Mouse (Mus musculus) liver, embryonic 14.5 days (tissue): ENCODE results near the gene Acer3. TPM values are rescaled to one million over a fixed set of nuclear protein-coding genes. Genes with fewer than 3 reads are reported as not detected.

Experiments used
- ATAC-seq: fragments of 200-750 bp; cut with Nextera tagmentation; 2 replicates; pipeline ENCODE4 v1.8.0; 2017; ENCODE audit warnings: moderate number of reproducible peaks, mild to moderate bottlenecking, moderate library complexity; ENCODE audit not compliant: insufficient read depth
- DNase-seq, 3 experiments: peaks; one replicate each; pipeline ENCODE4 v3.0.0-alpha.2; 2012 to 2013; ENCODE audit warnings: low read depth in 3 of 3, low spot score in 3 of 3
- H3K27ac ChIP-seq: fragments of 300-500 bp; sonication (generic); 2 replicates; pipeline ENCODE4 v1.5.1; 2014; ENCODE audit warnings: moderate library complexity, mild to moderate bottlenecking, control low read depth, inconsistent platforms
- H3K27me3 ChIP-seq: fragments of 300-500 bp; sonication (generic); 2 replicates; pipeline ENCODE4 v1.6.1; 2014; ENCODE audit warnings: mild to moderate bottlenecking, low read length, moderate library complexity; ENCODE audit not compliant: control insufficient read depth, insufficient read depth
- H3K36me3 ChIP-seq: fragments of 300-500 bp; sonication (generic); replicated peaks from 2 replicates; pipeline ENCODE4 v1.6.1; 2014; ENCODE audit warnings: low read depth; ENCODE audit not compliant: control insufficient read depth, insufficient read depth
- H3K4me1 ChIP-seq, 2 experiments: fragments of 200-500 bp in 1 of 2; fragments of 300-500 bp in 1 of 2; sonication (generic) in 1 of 2; replicated peaks; 2 replicates each; pipeline ENCODE4 v1.6.1; 2012 to 2014; ENCODE audit warnings: antibody characterized with exemption in 1 of 2, inconsistent platforms in 1 of 2, low read length in 1 of 2; ENCODE audit not compliant: control insufficient read depth in 2 of 2, insufficient read depth in 2 of 2
- H3K4me2 ChIP-seq: fragments of 300-500 bp; sonication (generic); 2 replicates; pipeline ENCODE4 v1.6.1; 2014; ENCODE audit warnings: low read depth, mild to moderate bottlenecking, control low read depth, moderate library complexity
- H3K4me3 ChIP-seq, 2 experiments: fragments of 200-500 bp in 1 of 2; fragments of 300-500 bp in 1 of 2; sonication (generic) in 1 of 2; 2 replicates each; pipeline ENCODE4 v1.5.1; 2012 to 2014; ENCODE audit warnings: low read depth in 2 of 2, low read length in 2 of 2, mild to moderate bottlenecking in 2 of 2, control low read depth in 1 of 2, inconsistent platforms in 1 of 2, moderate library complexity in 1 of 2; ENCODE audit not compliant: insufficient read depth in 1 of 2
- H3K9ac ChIP-seq: fragments of 300-500 bp; sonication (generic); replicated peaks from 2 replicates; pipeline ENCODE4 v1.6.1; 2014; ENCODE audit warnings: mild to moderate bottlenecking, control low read depth, moderate library complexity
- H3K9me3 ChIP-seq: fragments of 300-500 bp; sonication (generic); 2 replicates; pipeline ENCODE4 v1.6.1; 2016; ENCODE audit warnings: low read length, mixed read lengths; ENCODE audit not compliant: control insufficient read depth
- CTCF ChIP-seq: IDR thresholded peaks from 2 replicates; pipeline ENCODE4 v1.5.1; 2016; ENCODE audit warnings: antibody characterized with exemption, low read depth, control low read depth
- EP300 ChIP-seq: IDR thresholded peaks from 2 replicates; pipeline ENCODE4 v1.6.1; 2016; ENCODE audit warnings: antibody characterized with exemption, low read depth
- WGBS: fragments of 180-500 bp; shearing (Covaris S2); extraction: QIAGEN DNeasy Blood & Tissue Kit; methylation state at CpG from one replicate; pipeline ENCODE4 v1.1.7; 2014; ENCODE audit not compliant: insufficient replicate concordance; 5-methylcytosine and 5-hydroxymethylcytosine counted together
- polyA plus RNA-seq, 2 experiments: library from polyadenylated mRNA; depleted of rRNA in 1 of 2; stranded (reverse) in 1 of 2; unstranded in 1 of 2; fragments of >200 nt; fragmentation: Nextera tagmentation in 1 of 2; extraction: Ambion mirVana in 1 of 2; gene quantifications; 2 replicates each; pipeline versions ENCODE4 v1.2.1 to v1.2.3; 2012 to 2014

Gene Acer3
- polyA plus RNA-seq, 2 experiments, result 13.8 to 24.0 TPM

DNA sequence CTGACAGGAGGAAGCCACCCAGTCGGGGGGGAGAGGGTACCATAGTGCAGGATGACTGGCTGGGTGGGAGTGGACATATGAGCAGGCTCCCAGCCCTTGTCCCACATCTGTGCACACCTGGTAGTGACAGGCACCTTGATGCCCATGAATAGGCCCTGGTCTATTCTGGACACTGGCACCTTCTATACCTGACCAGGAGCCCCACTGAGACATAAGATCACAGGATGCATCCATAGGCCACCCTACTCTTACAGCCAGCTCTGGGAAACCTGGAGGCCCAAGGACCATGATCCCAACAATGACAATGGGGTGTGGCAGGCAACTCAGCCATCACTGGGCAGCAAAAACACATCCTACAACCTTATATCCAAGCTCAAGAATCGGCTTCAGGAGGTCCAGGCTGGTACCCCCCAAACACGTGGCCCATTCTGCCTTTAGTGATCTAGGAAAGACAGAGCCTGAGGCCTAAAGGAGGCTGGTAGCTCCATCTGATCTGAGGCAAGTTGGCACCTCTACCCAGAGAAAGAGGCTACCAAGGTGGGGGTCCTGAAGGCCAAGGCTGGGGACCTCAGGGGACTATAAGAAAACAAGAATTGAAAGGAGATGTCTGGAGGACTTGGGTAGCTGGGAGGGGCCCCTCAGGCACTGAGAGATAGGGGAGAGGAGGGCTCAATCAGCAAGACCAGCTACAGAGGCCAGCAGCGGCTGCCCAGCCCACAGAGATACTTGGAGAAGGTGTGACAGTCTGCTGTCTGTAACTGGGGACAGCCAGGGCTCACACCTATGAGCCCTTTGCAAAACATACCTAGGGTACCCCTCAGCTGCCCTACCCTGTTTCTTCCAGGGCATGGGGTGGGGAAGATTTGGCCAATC lies 145.9 kb downstream of the Acer3 start:
- Histone ChIP-seq H3K9ac (peak overlapping the region; percentile 88), H3K4me3 (peak overlapping the region; percentile 60 to 95), H3K27me3 (no peaks in the 10 kb centered on the region), H3K9me3 (no peaks in the 10 kb centered on the region), H3K4me1 (peaks cover 60 to 82% of the 10 kb centered on the region in 2 experiments), H3K27ac (peak overlapping the region; percentile 96), H3K36me3 (no peaks in the 10 kb centered on the region; the same call in 1 of the 2 replicates), H3K4me2 (peak overlapping the region; percentile 94)
- TF ChIP-seq EP300 (peak; percentile 87), CTCF (no peak)
- ATAC-seq, result peak; percentile 66
- 26% methylated on average over 4 of the region's 4 CpGs for WGBS
- DNase-seq, result peak; percentile 78 to 81 (median 79)

DNA sequence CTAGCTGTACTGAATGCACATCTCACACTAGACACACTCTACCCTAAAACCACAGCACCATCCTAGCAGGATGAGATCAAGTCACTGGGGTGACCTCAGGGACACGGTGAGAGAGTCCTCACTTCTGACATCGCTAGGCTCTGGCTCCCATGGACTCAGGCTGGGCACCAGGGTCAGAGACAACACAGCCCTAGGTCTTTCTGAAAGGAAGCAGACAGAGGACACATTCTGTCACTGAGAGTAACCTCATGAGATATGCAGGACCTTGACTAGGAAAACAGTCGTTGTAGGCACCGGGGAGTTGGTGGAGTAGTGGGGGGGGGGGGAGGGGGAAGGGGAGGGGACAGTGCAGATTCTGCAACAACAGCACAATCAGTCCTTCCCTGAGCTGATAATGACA lies 147.6 kb downstream of the Acer3 start:
- Histone ChIP-seq H3K4me3 (0 out of 4 replicates have a peak overlapping the region, but pooled peaks of 1 of the 2 experiments have one; percentile 14), H3K4me2 (peak overlapping the region; percentile 94), H3K9ac (peak overlapping the region; percentile 45), H3K9me3 (no peaks in the 10 kb centered on the region), H3K27ac (peak overlapping the region; percentile 96), H3K4me1 (peaks cover 65 to 79% of the 10 kb centered on the region in 2 experiments), H3K27me3 (no peaks in the 10 kb centered on the region), H3K36me3 (no peaks in the 10 kb centered on the region; the same call in 1 of the 2 replicates)
- DNase-seq, result no peak
- WGBS, result 18% methylated on average over 4 of the region's 4 CpGs
- TF ChIP-seq EP300, result no peak
- TF ChIP-seq CTCF, result no peak
- no peak for ATAC-seq

DNA sequence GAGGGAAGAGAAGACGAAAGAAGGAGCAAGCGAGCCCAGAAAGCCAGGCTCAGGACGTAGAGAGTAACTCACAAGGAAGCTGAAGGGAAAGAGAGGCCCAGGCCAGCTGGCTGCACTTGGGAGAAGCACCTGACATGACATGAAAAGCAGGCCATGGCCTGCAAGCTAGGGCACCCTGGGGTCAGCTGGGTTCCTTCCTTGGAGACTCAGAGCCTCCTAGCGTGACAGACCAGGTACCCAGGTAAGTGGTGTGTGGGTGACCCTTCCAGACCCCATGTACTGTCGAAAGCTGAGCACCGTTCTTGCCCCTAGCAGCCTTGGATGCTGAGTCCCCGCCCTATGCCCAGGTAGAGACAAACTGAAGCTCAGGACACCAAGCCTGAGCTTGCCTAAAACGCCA lies 148.3 kb downstream of the Acer3 start:
- Histone ChIP-seq H3K4me1 (peaks cover 65 to 78% of the 10 kb centered on the region in 2 experiments), H3K9ac (peak overlapping the region; percentile 19; the same call in 1 of the 2 replicates), H3K4me2 (no peak overlapping the region), H3K27me3 (no peaks in the 10 kb centered on the region), H3K4me3 (no peak overlapping the region), H3K9me3 (no peaks in the 10 kb centered on the region), H3K27ac (peak overlapping the region; percentile 96), H3K36me3 (no peaks in the 10 kb centered on the region; the same call in 1 of the 2 replicates)
- no peak for TF ChIP-seq CTCF
- TF ChIP-seq EP300, result no peak
- DNase-seq (no peak), ATAC-seq (no peak)
- WGBS, result 84% methylated on average over 8 of the region's 8 CpGs

DNA sequence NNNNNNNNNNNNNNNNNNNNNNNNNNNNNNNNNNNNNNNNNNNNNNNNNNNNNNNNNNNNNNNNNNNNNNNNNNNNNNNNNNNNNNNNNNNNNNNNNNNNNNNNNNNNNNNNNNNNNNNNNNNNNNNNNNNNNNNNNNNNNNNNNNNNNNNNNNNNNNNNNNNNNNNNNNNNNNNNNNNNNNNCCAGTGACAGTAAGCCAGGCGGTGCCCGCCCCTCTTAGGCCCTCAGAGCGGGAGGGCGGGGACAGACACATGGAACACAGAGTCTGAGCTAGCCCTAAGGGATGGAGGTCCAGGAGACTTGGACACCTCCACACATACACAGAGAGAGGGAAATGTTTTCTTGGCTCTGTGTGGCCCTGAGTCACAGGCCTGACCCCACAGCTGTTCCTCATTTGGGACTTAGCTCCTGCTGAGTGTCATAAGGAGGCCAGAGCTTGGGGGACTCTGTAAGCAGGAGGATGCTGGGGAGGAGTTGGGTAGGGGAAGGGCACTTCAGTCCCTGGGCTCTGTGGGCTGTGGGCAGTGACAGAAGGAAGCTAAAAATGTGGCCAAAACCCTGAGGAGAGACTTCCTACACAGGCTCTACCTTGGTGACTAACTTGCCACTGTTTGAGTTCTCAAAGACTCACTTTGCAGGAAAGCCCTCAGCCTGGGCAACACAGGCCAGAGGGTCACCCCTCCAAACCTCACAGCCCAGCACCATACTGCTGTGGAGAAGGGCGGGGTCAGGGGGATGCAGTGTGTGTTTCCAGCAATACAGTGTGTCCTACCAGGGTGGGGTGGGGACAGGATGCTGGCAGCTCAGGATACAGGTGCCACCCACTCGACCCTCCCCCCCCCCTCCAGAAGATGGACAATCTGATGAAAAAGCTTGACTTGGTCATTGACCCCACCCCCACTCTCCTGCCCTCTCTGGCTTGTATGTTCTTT lies 149.6 kb downstream of the Acer3 start:
- H3K27me3 ChIP-seq, result no peaks in the 10 kb centered on the region
- H3K4me3 ChIP-seq, result peak overlapping the region; percentile 39 to 52
- no peak; the same call in 1 of the 2 replicates for TF ChIP-seq EP300
- no peak for TF ChIP-seq CTCF
- 20% methylated on average over 6 of the region's 6 CpGs for WGBS
- DNase-seq (peak; percentile 72 to 77 (median 72)), ATAC-seq (peak; percentile 83)
- H3K9ac ChIP-seq, result peak overlapping the region; percentile 66
- peak overlapping the region; percentile 96 for H3K27ac ChIP-seq
- H3K4me2 ChIP-seq, result peak overlapping the region; percentile 85
- no peaks in the 10 kb centered on the region; the same call in 1 of the 2 replicates for H3K36me3 ChIP-seq
- H3K9me3 ChIP-seq, result no peaks in the 10 kb centered on the region
- peaks cover 65 to 68% of the 10 kb centered on the region in 2 experiments for H3K4me1 ChIP-seq
